Mouse (Mus musculus) ES-Bruce4 (cell line): ENCODE measurements around the gene Scoc.

Experiments
- CTCF ChIP-seq: IDR thresholded peaks from one replicate; pipeline ENCODE4 v1.8.1; 2011; ENCODE audit warnings: low read depth, low read length
- POLR2A ChIP-seq: IDR thresholded peaks from one replicate; pipeline ENCODE4 v1.8.1; 2011; ENCODE audit warnings: low read length; ENCODE audit not compliant: insufficient read depth

- TF ChIP-seq CTCF (no peak), POLR2A (no peak)
Measured at GRCm38 (mm10) chr8:83389316-83390005, 68.7 kb downstream of the Scoc start, which contains the start of gene Clgn.
